Mouse (Mus musculus): ENCODE measurements at regions not wholly inside any gene's neighbourhood (a gene's known extent, or its start where the extent isn't known, plus 50 kb on each side); places are given as distances from the start of the nearest gene placed in this dataset.
A peak's percentile ranks its signal among the peaks of the same experiment; 100 is the strongest.

DNA sequence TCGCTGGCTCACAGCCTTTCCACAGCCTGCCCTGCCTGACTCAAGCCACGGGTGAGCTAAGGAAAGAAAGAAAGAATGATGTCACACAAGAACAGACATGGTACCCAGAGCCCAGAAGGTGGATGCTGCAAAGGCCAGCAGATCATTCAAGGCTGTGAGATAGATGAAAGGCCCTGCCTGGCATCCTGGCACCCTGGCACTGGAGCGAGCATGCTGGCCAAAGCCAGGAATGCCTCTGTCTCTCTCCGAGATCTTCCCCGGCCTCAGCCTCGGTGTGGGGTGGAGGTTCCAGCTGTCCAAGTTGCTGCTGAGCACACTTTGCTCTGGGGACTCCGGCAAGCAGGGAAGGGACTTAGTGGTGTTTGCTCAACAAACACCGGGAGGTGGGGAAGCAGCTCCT is 116.4 kb upstream of the Lhx5 start:
- no peak for DNase-seq (ENCODE audit: low spot score)

GRCm38 (mm10) chr5:120318951-120319350 is 112.5 kb upstream of the Lhx5 start:
- no peak for DNase-seq (ENCODE audit: low spot score)

GRCm38 (mm10) chr5:120322031-120322731 is 109.3 kb upstream of the Lhx5 start:
- no peak for DNase-seq (ENCODE audit: low spot score)

- DNase-seq (ENCODE audit: low spot score), result no peak
Observed at GRCm38 (mm10) chr5:120322732-120323316, 108.7 kb upstream of the Lhx5 start.

DNA sequence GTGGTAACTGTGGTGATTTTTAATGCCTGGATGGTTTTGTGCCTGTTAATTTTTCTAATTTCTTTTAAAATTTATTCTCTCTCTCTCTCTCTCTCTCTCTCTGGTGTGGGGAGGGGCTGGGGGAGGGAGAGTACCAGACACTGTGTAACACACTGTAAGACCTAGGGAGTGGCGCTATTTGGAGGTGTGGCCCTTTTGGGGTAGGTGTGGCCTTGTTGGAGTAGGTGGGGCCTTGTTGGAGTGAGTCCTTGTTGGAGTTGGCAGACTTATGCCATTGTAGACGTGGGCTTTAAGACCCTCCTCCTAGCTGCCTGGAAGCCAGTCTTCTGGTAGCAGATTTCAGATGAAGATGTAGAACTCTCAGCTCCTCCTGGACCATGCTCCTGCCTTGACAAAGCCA is 107.4 kb upstream of the Lhx5 start:
- no peak for DNase-seq (ENCODE audit: low spot score)

DNA sequence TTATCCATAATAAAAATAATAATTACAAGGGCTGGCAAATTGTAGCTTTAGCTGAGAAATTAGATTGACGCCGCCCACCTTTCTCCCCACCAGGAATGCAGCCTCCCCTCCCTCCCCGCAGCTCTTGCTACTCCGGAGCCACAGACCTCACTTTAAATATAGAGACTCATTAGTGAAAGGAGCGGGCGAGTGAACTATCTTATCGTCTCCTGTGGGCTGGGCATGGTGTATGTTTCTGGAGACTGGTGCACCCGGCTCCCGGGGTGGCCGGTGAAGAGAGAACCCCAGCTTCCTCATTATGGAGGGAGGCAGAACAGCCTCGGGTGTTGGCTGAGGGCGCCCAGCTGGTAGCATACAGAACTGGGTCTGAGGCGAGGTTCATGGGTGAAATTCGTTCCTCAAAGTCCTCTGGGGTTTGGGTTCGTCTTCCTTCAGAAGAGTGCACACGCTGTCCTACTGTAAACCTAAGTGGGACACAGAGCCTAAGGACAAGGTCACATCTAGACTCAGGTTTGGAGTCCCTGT is 106.1 kb upstream of the Lhx5 start:
- DNase-seq (ENCODE audit: low spot score), result no peak

DNA sequence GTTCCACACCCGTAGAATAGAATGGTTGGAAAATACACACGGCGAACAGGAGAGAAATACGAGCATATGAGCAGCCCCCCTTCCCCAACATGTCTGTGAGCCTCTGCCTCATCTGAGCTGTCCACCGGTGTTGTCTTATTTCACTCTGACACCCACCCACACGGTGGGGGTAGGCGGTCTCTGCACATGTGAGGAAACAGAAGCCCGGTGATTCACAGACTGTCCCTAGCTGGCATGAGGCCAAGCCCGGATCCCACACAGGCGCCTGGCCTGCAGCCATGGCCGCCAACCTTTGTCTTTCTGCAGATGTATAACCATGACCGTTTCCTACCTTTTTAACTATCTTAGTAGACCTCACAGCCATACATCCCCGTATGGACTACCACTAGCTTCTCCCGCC is 99.5 kb upstream of the Lhx5 start:
- DNase-seq (ENCODE audit: low spot score), result peak; percentile 5

- DNase-seq (ENCODE audit: low spot score), result no peak
Observed at GRCm38 (mm10) chr5:120339162-120339561, 92.3 kb upstream of the Lhx5 start.

DNA sequence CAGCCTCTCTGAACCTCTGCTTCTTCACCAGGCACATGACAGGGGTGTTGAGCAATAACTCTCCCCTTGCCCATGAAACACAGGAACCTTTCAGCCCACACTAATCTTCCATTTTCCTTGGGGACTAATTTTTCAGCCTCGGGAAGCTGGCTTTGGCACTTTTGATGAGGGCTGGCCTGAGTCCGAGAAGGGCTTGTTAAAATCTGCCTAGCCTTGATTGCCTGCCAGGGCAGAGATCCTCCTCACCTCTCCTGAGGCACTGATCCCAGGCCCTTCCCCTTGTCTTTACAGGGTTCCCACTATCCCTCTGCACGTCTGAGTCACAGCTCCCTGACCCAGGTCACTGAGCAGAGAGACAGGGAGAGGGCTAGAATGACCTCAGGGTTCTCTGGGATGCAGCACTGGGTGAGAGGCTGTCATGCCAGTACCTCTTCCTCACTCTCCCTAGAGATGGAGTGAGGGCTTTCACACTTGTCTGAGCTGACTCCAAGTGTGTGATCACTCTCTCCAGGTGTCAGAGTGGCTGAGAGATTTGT is 90.7 kb upstream of the Lhx5 start:
- no peak for DNase-seq (ENCODE audit: low spot score)

GRCm38 (mm10) chr5:120350461-120350860 is 81.0 kb upstream of the Lhx5 start:
- no peak for DNase-seq (ENCODE audit: low spot score)

GRCm38 (mm10) chr5:120351827-120352226 is 79.7 kb upstream of the Lhx5 start:
- DNase-seq (ENCODE audit: low spot score), result no peak

DNA sequence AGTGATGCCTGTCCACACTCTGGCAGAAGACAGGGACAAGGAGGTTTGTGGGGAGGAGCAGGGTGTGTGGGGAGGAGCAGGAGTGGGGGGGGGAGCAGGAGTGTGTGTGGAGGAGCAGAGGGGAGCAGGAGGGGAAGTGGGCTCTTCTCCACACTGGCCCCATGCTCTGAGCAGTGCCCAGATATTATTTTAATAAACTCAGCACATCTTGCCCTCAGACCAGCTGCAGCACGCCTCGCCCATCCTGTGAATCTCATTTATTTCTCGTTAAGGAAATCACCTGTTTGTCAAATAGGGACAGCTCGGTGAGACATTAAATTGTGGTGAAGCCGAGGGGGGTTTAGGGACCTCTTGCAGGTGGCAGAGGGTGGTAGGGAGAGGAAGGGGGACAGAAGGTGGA is 77.8 kb upstream of the Lhx5 start:
- no peak for DNase-seq (ENCODE audit: low spot score)

GRCm38 (mm10) chr5:120356950-120357349 is 74.5 kb upstream of the Lhx5 start:
- no peak for DNase-seq (ENCODE audit: low spot score)

DNA sequence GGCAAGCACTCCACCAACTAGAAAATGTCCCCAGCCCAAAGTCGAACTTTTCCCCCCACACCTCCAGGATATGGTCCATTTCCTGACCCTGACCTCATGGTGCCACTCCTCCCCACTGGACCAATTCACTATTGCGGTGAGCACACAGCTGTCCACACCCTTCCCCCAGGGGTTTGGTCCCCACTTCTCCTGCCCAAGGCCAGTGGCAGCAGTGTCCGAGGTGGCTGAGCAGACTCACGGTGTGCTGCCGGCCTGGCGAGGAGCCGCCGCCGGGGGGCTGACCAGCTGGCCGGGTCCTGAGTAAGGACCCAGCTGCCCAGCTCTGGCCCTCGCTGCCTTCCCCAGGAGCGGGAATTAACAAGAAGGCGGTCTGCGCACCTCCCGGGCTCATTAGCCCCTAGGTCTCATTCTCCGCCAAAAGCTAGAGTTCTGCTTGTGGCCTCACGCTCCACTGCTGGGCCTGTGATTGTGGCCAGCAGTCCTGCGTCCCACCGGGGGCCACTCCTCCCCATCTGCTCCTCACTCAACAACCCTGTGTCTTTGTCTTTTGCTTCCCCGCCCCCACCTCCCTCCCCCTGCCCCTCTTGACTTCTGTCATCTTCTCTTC is 73.3 kb upstream of the Lhx5 start:
- DNase-seq (ENCODE audit: low spot score), result no peak

GRCm38 (mm10) chr5:120365950-120366467 is 65.5 kb upstream of the Lhx5 start:
- no peak for DNase-seq (ENCODE audit: low spot score)

DNA sequence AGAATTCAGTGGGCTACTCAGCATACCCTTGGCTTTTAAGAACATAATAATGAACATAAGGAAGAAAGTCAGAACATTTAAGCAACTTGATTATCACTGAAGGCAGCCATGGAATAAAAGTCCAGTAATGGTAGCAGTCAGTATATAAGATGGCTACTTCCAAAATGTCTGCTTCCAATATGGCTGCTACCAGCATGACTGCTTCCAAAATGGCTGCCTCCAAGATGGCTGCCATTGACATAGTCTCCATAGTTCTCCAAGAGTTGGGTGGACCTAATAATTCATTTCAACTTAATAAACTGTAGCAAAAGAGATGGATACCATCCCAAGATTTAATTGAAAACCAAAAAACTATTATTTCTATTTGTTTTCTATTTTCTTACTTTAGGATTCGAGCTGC is 62.7 kb upstream of the Lhx5 start:
- no peak for DNase-seq (ENCODE audit: low spot score)

GRCm38 (mm10) chr5:120371176-120371819 is 60.2 kb upstream of the Lhx5 start:
- DNase-seq (ENCODE audit: low spot score), result no peak

GRCm38 (mm10) chr5:120373426-120373825 is 58.1 kb upstream of the Lhx5 start:
- DNase-seq (ENCODE audit: low spot score), result no peak
